Mouse (Mus musculus) liver, postnatal 0 days (tissue): ENCODE data around the gene Mamdc4.

Source experiments
- CTCF ChIP-seq: sonication (generic); IDR thresholded peaks from 2 replicates; pipeline ENCODE4 v1.5.1; 2016; ENCODE audit warnings: antibody characterized with exemption, low read depth
- EP300 ChIP-seq: IDR thresholded peaks from 2 replicates; pipeline ENCODE4 v1.6.1; 2016; ENCODE audit warnings: antibody characterized with exemption, low read depth, mild to moderate bottlenecking

DNA sequence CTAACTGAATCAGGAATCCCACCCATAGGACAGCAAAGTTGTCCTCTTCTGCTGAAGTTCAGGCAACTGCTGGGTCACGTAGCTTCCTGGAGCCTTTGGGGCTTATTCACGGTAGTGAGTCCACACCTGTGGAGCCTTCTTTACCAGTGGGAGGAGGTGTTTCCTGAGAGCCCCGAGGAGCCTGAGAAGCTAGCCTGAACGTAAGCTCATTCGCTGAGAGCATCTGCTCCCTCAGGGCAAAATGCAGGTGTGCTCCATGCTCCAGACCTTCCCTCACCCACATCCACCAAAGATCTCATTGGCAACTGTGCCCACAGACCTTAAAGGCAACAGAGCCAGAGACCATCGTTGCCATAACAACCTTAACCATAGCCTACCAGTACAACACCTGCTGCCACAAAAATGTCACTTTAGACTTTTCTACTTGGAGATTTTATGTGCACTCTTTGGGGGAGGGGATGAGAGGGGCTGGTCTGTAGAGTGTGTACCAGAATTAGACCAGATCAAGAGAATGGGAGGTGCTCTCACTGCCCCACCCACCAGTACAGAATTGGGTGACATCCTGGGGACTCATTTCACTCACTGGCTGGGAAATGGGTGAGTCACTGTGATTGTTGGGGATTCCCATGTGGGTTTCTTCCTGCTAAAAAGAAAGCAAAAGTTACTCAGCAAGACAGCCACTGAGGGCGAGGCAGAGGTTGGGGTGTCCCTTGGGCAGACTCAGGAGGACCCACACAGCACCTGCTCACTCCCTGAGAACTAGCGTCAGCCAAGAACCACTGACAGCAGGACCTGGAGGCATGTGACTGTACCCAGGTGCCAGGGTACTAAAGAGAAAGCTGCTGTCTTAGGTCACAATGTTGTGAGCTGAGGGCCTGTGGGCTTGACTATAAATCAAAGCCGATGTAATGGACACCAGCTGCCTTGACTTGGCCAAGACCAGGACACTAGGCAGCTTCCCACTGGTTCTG, 25.3 kb downstream of the Mamdc4 start:
- TF ChIP-seq CTCF (no peak), EP300 (no peak)
